Mouse (Mus musculus): ENCODE results near the gene Cryga.
"Not testable (repeated sequence)": the region's sequence is repeated elsewhere in the genome, so short reads cannot be mapped to it uniquely, and the experiment has no call there.

Cryga gene

GRCm38 (mm10) chr1:65091566-65091965 is 11.6 kb downstream of the Cryga start:
- DNase-seq (ENCODE audit: low read depth, low spot score): no peak

GRCm38 (mm10) chr1:65090370-65090769 is 12.8 kb downstream of the Cryga start:
- no peak for DNase-seq (ENCODE audit: low read depth, low spot score)

GRCm38 (mm10) chr1:65088567-65089356 is 14.4 kb downstream of the Cryga start:
- DNase-seq (ENCODE audit: low read depth, low spot score): no peak

GRCm38 (mm10) chr1:65082188-65082587 is 21.0 kb downstream of the Cryga start, which contains the start of gene Crygb:
TSS of gene Crygb (minus strand) at chr1:65082288.
- no peak for DNase-seq (ENCODE audit: low read depth, low spot score)

- DNase-seq (ENCODE audit: low read depth, low spot score): peak; percentile 46
Measured at GRCm38 (mm10) chr1:65075607-65076006, 27.6 kb downstream of the Cryga start.

GRCm38 (mm10) chr1:65073589-65073988 is 29.6 kb downstream of the Cryga start, which contains the start of gene Crygc:
TSS of gene Crygc (minus strand) at chr1:65073689.
- no peak for DNase-seq (ENCODE audit: low read depth, low spot score)

GRCm38 (mm10) chr1:65067842-65068241 is 35.3 kb downstream of the Cryga start:
- peak; percentile 58 for DNase-seq (ENCODE audit: low read depth, low spot score)

GRCm38 (mm10) chr1:65064201-65064600 is 39.0 kb downstream of the Cryga start:
- no peak for DNase-seq (ENCODE audit: low read depth, low spot score)

- no peak for DNase-seq (ENCODE audit: low read depth, low spot score)
Measured at GRCm38 (mm10) chr1:65063352-65063751, 39.8 kb downstream of the Cryga start, which contains the start of gene Crygd. TSS of gene Crygd (minus strand) at chr1:65063452.

GRCm38 (mm10) chr1:65052140-65052539 is 51.0 kb downstream of the Cryga start:
- DNase-seq (ENCODE audit: low read depth, low spot score): peak; percentile 54

GRCm38 (mm10) chr1:65051696-65052095 is 51.5 kb downstream of the Cryga start:
- peak; percentile 58 for DNase-seq (ENCODE audit: low read depth, low spot score)

GRCm38 (mm10) chr1:65050952-65051351 is 52.2 kb downstream of the Cryga start, which contains the start of gene Cryge:
TSS of gene Cryge (minus strand) at chr1:65051149.
- DNase-seq (ENCODE audit: low read depth, low spot score): not testable (repeated sequence)
